Comparison of ENCODE assay signal across 14 mouse cellular contexts in the genomic region with DNA sequence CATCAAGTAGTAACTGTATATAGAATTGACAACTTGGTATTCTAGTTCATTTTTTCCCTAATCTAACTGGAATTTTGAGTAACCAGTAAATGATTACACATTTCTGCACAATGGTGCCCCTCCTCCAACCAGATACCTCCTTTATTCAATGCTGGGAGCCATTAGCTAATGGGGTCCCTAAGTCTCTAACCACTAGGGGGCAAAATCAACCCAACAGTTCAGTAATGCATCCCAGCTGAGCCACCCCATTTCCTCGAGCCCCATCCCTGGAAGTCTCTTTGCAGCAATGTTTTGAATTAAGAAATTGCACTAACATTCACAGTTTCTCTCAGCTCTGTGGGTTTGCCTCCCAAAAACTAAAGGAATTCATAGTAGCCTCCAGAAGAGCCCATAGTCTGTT.
DNase-seq lines count a peak whose midpoint lies in the region; ATAC-seq and TF ChIP-seq lines count a peak whose summit lies in the region.
"Had no signal": no experiment of that assay in that cellular context is flagged by ENCODE, and none has a peak within 500 bp of the region (broad histone marks: within the 10 kb centered on the region; RNA-seq: fewer than 3 reads in every experiment).

No protein-coding gene starts in this region.

- H3K79me2 ChIP-seq in CH12.LX (replicated peaks; ENCODE audit: control insufficient read depth, extremely low read depth, insufficient read depth, poor library complexity, severe bottlenecking): no peaks in the 10 kb centered on the region

- H3K9ac ChIP-seq in kidney, embryonic 15.5 days: no peak overlapping the region
- no peak overlapping the region for H3K9ac ChIP-seq in CH12.LX (ENCODE audit: insufficient read depth, low read depth)
- no peak overlapping the region for H3K9ac ChIP-seq in ES-E14 (ENCODE audit: insufficient read depth, low read depth, low read length, poor library complexity, severe bottlenecking)
- H3K9ac ChIP-seq: embryonic facial prominence, embryonic 15.5 days; heart, embryonic 13.5 days; neural tube, embryonic 12.5 days had no signal

- H3K4me2 ChIP-seq in kidney, embryonic 15.5 days: no peak overlapping the region
- no peak overlapping the region for H3K4me2 ChIP-seq in CH12.LX (ENCODE audit: insufficient read depth, low read depth, poor library complexity, severe bottlenecking)
- H3K4me2 ChIP-seq: embryonic facial prominence, embryonic 15.5 days; heart, embryonic 13.5 days; neural tube, embryonic 12.5 days had no signal

- intact Hi-C loops in heart, postnatal 14 days (cut with DNase I): no loop called here

- DNase-seq in kidney, postnatal 10 days: peak; percentile 13
- DNase-seq in CH12.LX (ENCODE audit: extremely low read depth) (peak; percentile 13), ES-E14 (ENCODE audit: low read depth, low spot score) (peak; percentile 8)
- no peak for DNase-seq in frontal cortex, adult 2 months (ENCODE audit: extremely low spot score in 1 of 2, low spot score in 1 of 2)
- DNase-seq in heart, postnatal 14 days: no peak
- DNase-seq: adrenal gland, postnatal 10 days; cerebellum, adult 11-12 months; layer of hippocampus, postnatal 36 days; liver had no signal

- no peaks in the 10 kb centered on the region for H3K36me3 ChIP-seq in kidney, embryonic 15.5 days
- no peaks in the 10 kb centered on the region for H3K36me3 ChIP-seq in CH12.LX (replicated peaks in 1 of 2; ENCODE audit: control insufficient read depth in 1 of 2, insufficient read depth in 1 of 2, low read length in 1 of 2)
- no peaks in the 10 kb centered on the region for H3K36me3 ChIP-seq in ES-E14 (ENCODE audit: control insufficient read depth, insufficient read depth, low read length, poor library complexity, severe bottlenecking)
- H3K36me3 ChIP-seq: embryonic facial prominence, embryonic 15.5 days; heart, embryonic 13.5 days; neural tube, embryonic 12.5 days had no signal

- TF ChIP-seq EP300 in CH12.LX (IDR thresholded peaks at IDR 0.05; ENCODE audit: low read length): no peak

- TF ChIP-seq POLR2A in CH12.LX (IDR thresholded peaks at IDR 0.05; ENCODE audit: low read depth, low read length): no peak

- H3K4me1 ChIP-seq in kidney, embryonic 15.5 days: no peaks in the 10 kb centered on the region
- H3K4me1 ChIP-seq in CH12.LX (ENCODE audit: control insufficient read depth in 1 of 2, insufficient read depth in 2 of 2) (no peaks in the 10 kb centered on the region), ES-E14 (ENCODE audit: control insufficient read depth in 2 of 2, insufficient read depth in 2 of 2, low read length in 2 of 2, poor library complexity in 1 of 2) (peaks cover 0 to 2% of the 10 kb centered on the region in 2 experiments; a peak in 1 of 4 replicates)
- H3K4me1 ChIP-seq: embryonic facial prominence, embryonic 15.5 days; heart, embryonic 13.5 days; neural tube, embryonic 12.5 days had no signal

- no peak overlapping the region for H3K27ac ChIP-seq in kidney, embryonic 15.5 days
- H3K27ac ChIP-seq in CH12.LX (ENCODE audit: insufficient read depth, low read depth) (no peak overlapping the region), ES-E14 (ENCODE audit: insufficient read depth, low read depth, low read length, poor library complexity, severe bottlenecking) (no peak overlapping the region)
- H3K27ac ChIP-seq: embryonic facial prominence, embryonic 15.5 days; heart, embryonic 13.5 days; neural tube, embryonic 12.5 days had no signal

- ATAC-seq in kidney, embryonic 15.5 days (replicated peaks; ENCODE audit: low FRiP score): no peak
- ATAC-seq in hematopoietic stem cell, adult 5-6 weeks (replicated peaks in 1 of 2; ENCODE audit: insufficient read depth in 1 of 2, low FRiP score in 2 of 2, low TSS enrichment in 1 of 2, low read depth in 1 of 2, poor library complexity in 2 of 2, severe bottlenecking in 2 of 2): peak; percentile 64 to 65; a peak in 2 of 4 replicates

- peak; percentile 27 for TF ChIP-seq RAD21 in CH12.LX (IDR thresholded peaks at IDR 0.05; ENCODE audit: low read depth, low read length)

- in situ Hi-C loops in CH12.LX (cut with MboI; ENCODE audit: low pct_ligation_motif_present, low pct_unique_long_range_greater_than_20kb, low sequenced_read_pairs): no loop called here
- in situ Hi-C loops in ES-E14 (cut with MboI; ENCODE audit: low sequenced_read_pairs in 2 of 2, unreplicated experiment in 2 of 2): no loop called here

- no peak overlapping the region for H3K4me3 ChIP-seq in kidney, embryonic 15.5 days (replicated peaks)
- no peak overlapping the region for H3K4me3 ChIP-seq in CH12.LX (replicated peaks in 1 of 3; ENCODE audit: low read depth in 2 of 3, low read length in 2 of 3, poor library complexity in 1 of 3)
- no peak overlapping the region for H3K4me3 ChIP-seq in ES-E14 (ENCODE audit: insufficient read depth in 1 of 2, low read depth in 1 of 2, low read length in 2 of 2, poor library complexity in 1 of 2, severe bottlenecking in 1 of 2)
- H3K4me3 ChIP-seq: embryonic facial prominence, embryonic 15.5 days; heart, embryonic 13.5 days; neural tube, embryonic 12.5 days had no signal

- dilution Hi-C loops in CH12.LX (cut with MboI; ENCODE audit: extremely low pct_ligation_motif_present, extremely low pct_unique_long_range_greater_than_20kb, low sequenced_read_pairs): no loop called here

- 35% methylated on average over 1 of the region's 1 CpGs for WGBS in kidney, embryonic 15.5 days

- TF ChIP-seq CTCF in CH12.LX (conservative IDR thresholded peaks at IDR 0.05 in 1 of 2, IDR thresholded peaks at IDR 0.05 in 1 of 2; ENCODE audit: low read depth in 2 of 2, low read length in 2 of 2): peak; percentile 20 to 51; a peak in 2 of 4 replicates

- no peaks in the 10 kb centered on the region for H3K27me3 ChIP-seq in kidney, embryonic 15.5 days
- no peaks in the 10 kb centered on the region for H3K27me3 ChIP-seq in CH12.LX (replicated peaks)
- H3K27me3 ChIP-seq: embryonic facial prominence, embryonic 15.5 days; heart, embryonic 13.5 days; neural tube, embryonic 12.5 days had no signal

- no peaks in the 10 kb centered on the region for H3K9me3 ChIP-seq in kidney, embryonic 15.5 days (replicated peaks)
- H3K9me3 ChIP-seq in CH12.LX (replicated peaks; ENCODE audit: low read length) (peaks cover 3% of the 10 kb centered on the region), ES-E14 (ENCODE audit: control insufficient read depth, insufficient read depth, low read depth, low read length) (no peaks in the 10 kb centered on the region)
- H3K9me3 ChIP-seq: embryonic facial prominence, embryonic 15.5 days; heart, embryonic 13.5 days; neural tube, embryonic 12.5 days had no signal

TF ChIP-seq in CH12.LX, 34 proteins besides CTCF, POLR2A, EP300 and RAD21:
- TF ChIP-seq SMC3 (IDR thresholded peaks at IDR 0.05; ENCODE audit: low read depth, low read length): peak; percentile 39
- no peak for TF ChIP-seq JUN (IDR thresholded peaks at IDR 0.05; ENCODE audit: insufficient read depth, low read depth, low read length)

TF ChIP-seq in ES-E14, 5 proteins besides CTCF, POLR2A, EP300 and RAD21:
- no peak for TF ChIP-seq ZNF384 (IDR thresholded peaks at IDR 0.05; ENCODE audit: low read depth, low read length)
- no peak for TF ChIP-seq CHD2 (IDR thresholded peaks at IDR 0.05; ENCODE audit: low read depth, low read length)
- TF ChIP-seq MAFK (IDR thresholded peaks at IDR 0.05; ENCODE audit: insufficient read depth, low read depth, low read length): no peak
- TF ChIP-seq ZC3H11A (IDR thresholded peaks at IDR 0.05; ENCODE audit: borderline replicate concordance, low read depth, low read length): no peak
- TF ChIP-seq HCFC1 (IDR thresholded peaks at IDR 0.05; ENCODE audit: borderline replicate concordance, insufficient read depth, low read length): no peak

Comparison
In these comparisons a context has a peak if more than half of its experiments do, and no peak if none do; other contexts are left out.
1. DNase-seq: peak in kidney, postnatal 10 days (single experiment), CH12.LX (single experiment) and ES-E14 (single experiment); none in frontal cortex, adult 2 months (0 of 2) and heart, postnatal 14 days (0 of 2).